Mouse (Mus musculus) erythroblast, embryonic 14.5 days (primary cell): Measurements from ENCODE around the gene Cenpk.

Experiments used
- GATA1 ChIP-seq: IDR thresholded peaks from 2 replicates; pipeline ENCODE4 v1.6.1; 2012; ENCODE audit warnings: low read length, inconsistent platforms, mixed read lengths
- TAL1 ChIP-seq: IDR thresholded peaks from 3 replicates; pipeline ENCODE4 v1.6.1; 2012; ENCODE audit warnings: low read length, inconsistent platforms, mixed read lengths

GRCm38 (mm10) chr13:104285031-104285431, 56.6 kb downstream of the Cenpk start:
- TF ChIP-seq TAL1 (no peak), GATA1 (no peak)
